Mouse (Mus musculus) kidney, postnatal 10 days (tissue): ENCODE measurements at regions not wholly inside any gene's neighbourhood (a gene's known extent, or its start where the extent isn't known, plus 50 kb on each side); places are given as distances from the start of the nearest gene placed in this dataset.
"Not testable (repeated sequence)": the region's sequence is repeated elsewhere in the genome, so short reads cannot be mapped to it uniquely, and the experiment has no call there.

ENCODE experiments used
- DNase-seq: peaks from one replicate; pipeline ENCODE4 v3.0.0; 2021; ENCODE audit warnings: mixed read lengths

DNA sequence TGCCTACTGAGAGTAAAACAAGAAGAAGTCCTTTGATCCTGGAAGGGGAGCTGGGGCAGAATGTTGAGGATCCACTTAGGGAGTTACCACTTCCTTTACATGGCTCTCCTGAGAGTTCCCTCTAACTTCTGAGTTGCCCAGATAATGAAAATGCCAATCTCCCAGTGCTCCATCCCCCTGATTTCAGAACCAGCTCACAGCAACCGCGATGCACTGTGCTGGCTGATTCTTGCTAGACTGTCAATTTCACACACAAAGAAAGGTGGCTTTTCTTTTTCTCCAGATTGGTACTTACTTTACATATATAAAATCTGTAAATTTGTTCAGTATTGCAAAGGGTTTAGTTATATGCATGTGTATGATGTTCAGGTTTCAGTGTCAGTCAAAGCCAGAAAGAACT is 1248.1 kb upstream of the Adam24 start:
- no peak for DNase-seq

DNA sequence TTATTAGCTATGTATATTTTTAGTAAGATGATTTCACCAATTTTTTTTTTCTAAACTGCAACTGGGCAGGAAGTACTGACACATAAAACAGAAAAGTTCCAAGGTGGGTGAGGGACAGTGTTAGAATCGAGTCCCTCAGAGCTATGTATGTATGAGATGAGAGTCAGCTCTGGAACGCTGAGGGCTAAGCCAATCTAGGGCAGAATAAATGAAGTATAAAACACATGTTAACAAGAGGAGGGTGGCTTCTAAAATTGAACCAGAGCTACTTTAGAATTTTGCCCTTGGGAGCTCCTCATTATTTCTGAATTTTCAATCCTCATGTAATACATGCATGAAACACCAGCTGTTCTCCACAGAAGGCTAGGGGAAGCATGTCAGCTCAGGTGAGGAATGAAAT is 1247.5 kb upstream of the Adam24 start:
- no peak for DNase-seq

GRCm38 (mm10) chr8:39440550-39441333 is 1234.1 kb upstream of the Adam24 start:
- DNase-seq, result no peak

GRCm38 (mm10) chr8:39491139-39491538 is 1183.7 kb upstream of the Adam24 start:
- not testable (repeated sequence) for DNase-seq

GRCm38 (mm10) chr8:39500419-39500818 is 1174.5 kb upstream of the Adam24 start:
- peak; percentile 6 for DNase-seq

- DNase-seq, result no peak
Measured at GRCm38 (mm10) chr8:39504261-39504660, 1170.6 kb upstream of the Adam24 start.

- DNase-seq, result no peak
Measured at GRCm38 (mm10) chr8:39512967-39513366, 1161.9 kb upstream of the Adam24 start.
